ENCODE assay signal across 15 mouse cellular contexts in genomic region chr9:63492291-63492690, GRCm38 (mm10).
DNase-seq lines count a peak whose midpoint lies in the region; ATAC-seq lines count a peak whose summit lies in the region.
"Had no signal": no experiment of that assay in that cellular context is flagged by ENCODE, and none has a peak within 500 bp of the region (broad histone marks: within the 10 kb centered on the region; RNA-seq: fewer than 3 reads in every experiment).

No protein-coding gene starts in this region.

- no peak for ATAC-seq in forebrain, embryonic 14.5 days
- ATAC-seq in forebrain, embryonic 16.5 days: no peak
- ATAC-seq in midbrain, embryonic 14.5 days (ENCODE audit: low FRiP score, low TSS enrichment): no peak
- no peak for ATAC-seq in midbrain, embryonic 15.5 days (replicated peaks)
- ATAC-seq in liver, embryonic 13.5 days (ENCODE audit: low read depth): peak; percentile 74
- ATAC-seq in cerebellum, adult (ENCODE audit: insufficient number of reproducible peaks, low FRiP score, low TSS enrichment): no peak
- ATAC-seq: hindbrain, embryonic 16.5 days had no signal

- DNase-seq in forebrain, embryonic 14.5 days (ENCODE audit: low spot score): peak; percentile 31
- peak; percentile 42 for DNase-seq in midbrain, embryonic 14.5 days
- DNase-seq in ZHBTc4 (ENCODE audit: low read depth, low spot score): peak; percentile 18
- peak; percentile 16 for DNase-seq in liver, embryonic 13.5 days
- DNase-seq in lung, postnatal 14 days: no peak
- DNase-seq: adrenal gland, adult 2 months; cerebellum, adult 8-10 months; heart, adult 2 months; lung, adult 2 months had no signal

- no peaks in the 10 kb centered on the region for H3K9me3 ChIP-seq in forebrain, embryonic 14.5 days (replicated peaks; ENCODE audit: control insufficient read depth, low read length)
- no peaks in the 10 kb centered on the region for H3K9me3 ChIP-seq in forebrain, embryonic 16.5 days (ENCODE audit: control insufficient read depth, low read length)
- H3K9me3 ChIP-seq in midbrain, embryonic 14.5 days (ENCODE audit: control insufficient read depth, low read length): no peaks in the 10 kb centered on the region
- H3K9me3 ChIP-seq in midbrain, embryonic 15.5 days: no peaks in the 10 kb centered on the region
- H3K9me3 ChIP-seq in liver, embryonic 13.5 days (replicated peaks): no peaks in the 10 kb centered on the region
- H3K9me3 ChIP-seq: embryonic facial prominence, embryonic 15.5 days had no signal

- no peaks in the 10 kb centered on the region for H3K36me3 ChIP-seq in forebrain, embryonic 14.5 days (ENCODE audit: control insufficient read depth, insufficient read depth, low read length)
- H3K36me3 ChIP-seq in forebrain, embryonic 16.5 days (ENCODE audit: control insufficient read depth, insufficient read depth): no peaks in the 10 kb centered on the region
- no peaks in the 10 kb centered on the region for H3K36me3 ChIP-seq in midbrain, embryonic 14.5 days (ENCODE audit: control insufficient read depth, insufficient read depth, low read length)
- H3K36me3 ChIP-seq in midbrain, embryonic 15.5 days (replicated peaks): no peaks in the 10 kb centered on the region
- H3K36me3 ChIP-seq in liver, embryonic 13.5 days: no peaks in the 10 kb centered on the region
- H3K36me3 ChIP-seq: embryonic facial prominence, embryonic 15.5 days had no signal

- peaks cover 19% of the 10 kb centered on the region for H3K4me1 ChIP-seq in forebrain, embryonic 14.5 days (ENCODE audit: control insufficient read depth, insufficient read depth, low read length)
- H3K4me1 ChIP-seq in forebrain, embryonic 16.5 days (replicated peaks; ENCODE audit: control insufficient read depth, insufficient read depth, low read length): peaks cover 18% of the 10 kb centered on the region
- H3K4me1 ChIP-seq in midbrain, embryonic 14.5 days (ENCODE audit: control insufficient read depth, insufficient read depth, low read length): peaks cover 8% of the 10 kb centered on the region
- peaks cover 22% of the 10 kb centered on the region for H3K4me1 ChIP-seq in midbrain, embryonic 15.5 days
- peaks cover 28% of the 10 kb centered on the region for H3K4me1 ChIP-seq in liver, embryonic 13.5 days (replicated peaks)

- H3K4me2 ChIP-seq in forebrain, embryonic 14.5 days (ENCODE audit: low read length): no peak overlapping the region
- no peak overlapping the region for H3K4me2 ChIP-seq in forebrain, embryonic 16.5 days (ENCODE audit: low read length)
- no peak overlapping the region for H3K4me2 ChIP-seq in midbrain, embryonic 14.5 days (ENCODE audit: low read length)
- no peak overlapping the region for H3K4me2 ChIP-seq in midbrain, embryonic 15.5 days
- peak overlapping the region; percentile 41 for H3K4me2 ChIP-seq in liver, embryonic 13.5 days
- H3K4me2 ChIP-seq: embryonic facial prominence, embryonic 15.5 days had no signal

- H3K27ac ChIP-seq in forebrain, embryonic 14.5 days (ENCODE audit: low read depth, low read length): no peak overlapping the region
- no peak overlapping the region for H3K27ac ChIP-seq in forebrain, embryonic 16.5 days (ENCODE audit: low read length)
- H3K27ac ChIP-seq in midbrain, embryonic 14.5 days (replicated peaks; ENCODE audit: low read depth, low read length): no peak overlapping the region
- H3K27ac ChIP-seq in midbrain, embryonic 15.5 days: no peak overlapping the region
- H3K27ac ChIP-seq in liver, embryonic 13.5 days: no peak overlapping the region
- H3K27ac ChIP-seq: embryonic facial prominence, embryonic 15.5 days; heart, adult 2 months; kidney, postnatal 0 days had no signal

- 37% methylated on average over 9 of the region's 9 CpGs for WGBS in forebrain, embryonic 14.5 days
- 33% methylated on average over 9 of the region's 9 CpGs for WGBS in forebrain, embryonic 16.5 days
- 33% methylated on average over 9 of the region's 9 CpGs for WGBS in midbrain, embryonic 14.5 days
- WGBS in midbrain, embryonic 15.5 days: 29% methylated on average over 9 of the region's 9 CpGs
- WGBS in liver, embryonic 13.5 days (ENCODE audit: insufficient replicate concordance): 6% methylated on average over 9 of the region's 9 CpGs

- H3K9ac ChIP-seq in forebrain, embryonic 14.5 days (ENCODE audit: low read length): no peak overlapping the region
- H3K9ac ChIP-seq in forebrain, embryonic 16.5 days (replicated peaks; ENCODE audit: low read depth, low read length): no peak overlapping the region
- no peak overlapping the region for H3K9ac ChIP-seq in midbrain, embryonic 14.5 days (replicated peaks; ENCODE audit: low read length)
- H3K9ac ChIP-seq in midbrain, embryonic 15.5 days: no peak overlapping the region
- no peak overlapping the region for H3K9ac ChIP-seq in liver, embryonic 13.5 days
- H3K9ac ChIP-seq: embryonic facial prominence, embryonic 15.5 days had no signal

- H3K4me3 ChIP-seq in forebrain, embryonic 14.5 days (ENCODE audit: low read depth, low read length): no peak overlapping the region
- H3K4me3 ChIP-seq in forebrain, embryonic 16.5 days (replicated peaks; ENCODE audit: low read length): no peak overlapping the region
- H3K4me3 ChIP-seq in midbrain, embryonic 14.5 days (replicated peaks; ENCODE audit: low read depth, low read length): no peak overlapping the region
- no peak overlapping the region for H3K4me3 ChIP-seq in midbrain, embryonic 15.5 days
- no peak overlapping the region for H3K4me3 ChIP-seq in liver, embryonic 13.5 days (replicated peaks)
- H3K4me3 ChIP-seq: embryonic facial prominence, embryonic 15.5 days; heart, adult 2 months had no signal

- peaks cover 66% of the 10 kb centered on the region for H3K27me3 ChIP-seq in forebrain, embryonic 14.5 days (replicated peaks; ENCODE audit: control insufficient read depth, insufficient read depth, low read length)
- H3K27me3 ChIP-seq in forebrain, embryonic 16.5 days (replicated peaks; ENCODE audit: control insufficient read depth, insufficient read depth, low read length): peaks cover 52% of the 10 kb centered on the region
- H3K27me3 ChIP-seq in midbrain, embryonic 14.5 days (ENCODE audit: control insufficient read depth, insufficient read depth, low read length): no peaks in the 10 kb centered on the region
- H3K27me3 ChIP-seq in midbrain, embryonic 15.5 days (replicated peaks): 0 out of 2 replicates have a peak, but pooled peaks cover 3% of the 10 kb centered on the region
- no peaks in the 10 kb centered on the region for H3K27me3 ChIP-seq in liver, embryonic 13.5 days
